Mouse (Mus musculus): ENCODE results near the gene Chic1.

The Chic1 gene

GRCm38 (mm10) chrX:103356287-103356686 is at the start of gene Chic1:
Gene Chic1, plus strand, starts transcription at chrX:103356476.
- peak; percentile 93 to 94 for DNase-seq (ENCODE audit: low spot score in 2 of 2)

DNA sequence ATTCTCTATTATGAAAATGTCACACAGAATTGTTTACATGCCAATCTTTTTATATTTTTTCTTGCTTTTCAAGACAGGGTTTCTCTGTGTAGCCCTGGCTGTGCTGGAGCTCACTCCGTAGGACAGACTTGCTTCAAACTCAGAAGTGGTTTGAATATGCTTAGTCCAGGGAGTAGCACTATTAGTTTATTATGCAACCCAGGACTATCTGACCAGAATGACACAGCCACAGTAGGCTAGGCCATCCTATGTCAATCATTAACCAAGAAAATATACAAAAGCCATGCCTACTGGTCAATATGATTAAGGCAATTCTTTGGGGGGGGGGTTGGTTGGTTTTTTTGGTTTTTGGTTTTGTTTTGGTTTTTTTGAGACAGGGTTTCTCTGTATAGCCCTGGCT is 48.0 kb upstream of the Chic1 start:
- DNase-seq (ENCODE audit: low spot score in 2 of 2) = no peak

- no peak for DNase-seq (ENCODE audit: low spot score in 2 of 2)
Observed at GRCm38 (mm10) chrX:103311723-103312122, 44.6 kb upstream of the Chic1 start.

- no peak for DNase-seq (ENCODE audit: low spot score in 2 of 2)
Observed at GRCm38 (mm10) chrX:103314146-103314545, 42.1 kb upstream of the Chic1 start.

DNA sequence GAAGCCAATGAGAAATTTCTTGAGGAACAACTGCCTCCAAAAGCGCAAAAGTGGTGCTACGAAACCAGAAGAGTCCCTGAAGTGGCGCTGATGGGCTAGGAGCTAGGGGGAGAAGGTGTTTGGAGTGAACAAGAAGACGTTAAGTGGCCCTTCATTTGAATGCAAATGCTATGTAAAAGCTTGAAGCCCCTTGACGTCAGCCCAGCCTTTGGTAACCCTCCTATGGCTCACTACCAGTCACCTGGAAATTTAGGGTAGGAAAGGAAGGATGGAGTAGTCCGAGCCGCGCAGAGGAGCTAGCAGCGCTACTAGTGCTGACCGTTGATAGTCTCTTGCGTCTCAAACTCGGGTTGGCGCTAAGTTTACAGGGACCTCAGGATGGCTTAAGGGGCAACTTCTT is 35.1 kb upstream of the Chic1 start, which contains the start of gene Cdx4:
Gene Cdx4, plus strand, starts transcription at position 253 of the 400 bp plus-strand sequence.
- DNase-seq (ENCODE audit: low spot score in 2 of 2) = no peak

DNA sequence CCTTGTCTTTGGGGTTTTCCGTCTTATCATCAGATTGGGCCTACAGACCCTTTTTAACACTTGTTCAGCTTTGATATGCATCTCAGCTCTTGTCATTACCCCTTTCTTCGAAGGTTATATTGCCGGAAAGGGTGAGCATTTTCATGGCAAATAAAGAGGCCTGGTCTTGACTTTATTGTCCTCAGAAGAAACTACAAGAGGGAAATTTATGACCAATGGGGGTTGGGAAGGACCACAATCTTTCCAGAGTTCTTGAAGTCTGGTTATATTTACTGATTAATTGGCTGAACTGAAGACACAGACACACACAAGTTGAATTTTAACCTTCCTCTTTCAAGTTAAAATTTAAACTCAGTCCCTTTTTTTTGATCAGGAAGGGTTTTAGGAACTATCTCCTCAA is 30.4 kb upstream of the Chic1 start:
- DNase-seq (ENCODE audit: low spot score in 2 of 2) = no peak

DNA sequence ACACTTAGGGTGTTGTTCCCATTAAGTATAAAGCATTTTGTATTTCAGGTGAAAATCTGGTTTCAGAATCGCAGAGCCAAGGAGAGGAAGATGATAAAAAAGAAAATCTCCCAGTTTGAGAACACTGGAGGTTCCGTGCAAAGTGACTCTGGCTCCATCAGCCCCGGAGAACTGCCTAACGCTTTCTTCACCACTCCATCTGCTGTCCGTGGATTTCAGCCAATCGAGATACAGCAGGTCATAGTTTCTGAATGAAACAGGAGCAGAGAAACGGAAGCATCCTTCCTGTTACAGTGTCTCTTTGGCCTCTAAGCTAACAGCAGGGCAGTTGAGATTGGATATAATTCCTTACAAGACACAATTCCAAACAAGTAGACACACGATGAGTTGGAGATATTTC is 26.9 kb upstream of the Chic1 start:
- DNase-seq (ENCODE audit: low spot score in 2 of 2) = no peak

GRCm38 (mm10) chrX:103331125-103331858 is 25.0 kb upstream of the Chic1 start:
- DNase-seq (ENCODE audit: low spot score in 2 of 2) = no peak

DNA sequence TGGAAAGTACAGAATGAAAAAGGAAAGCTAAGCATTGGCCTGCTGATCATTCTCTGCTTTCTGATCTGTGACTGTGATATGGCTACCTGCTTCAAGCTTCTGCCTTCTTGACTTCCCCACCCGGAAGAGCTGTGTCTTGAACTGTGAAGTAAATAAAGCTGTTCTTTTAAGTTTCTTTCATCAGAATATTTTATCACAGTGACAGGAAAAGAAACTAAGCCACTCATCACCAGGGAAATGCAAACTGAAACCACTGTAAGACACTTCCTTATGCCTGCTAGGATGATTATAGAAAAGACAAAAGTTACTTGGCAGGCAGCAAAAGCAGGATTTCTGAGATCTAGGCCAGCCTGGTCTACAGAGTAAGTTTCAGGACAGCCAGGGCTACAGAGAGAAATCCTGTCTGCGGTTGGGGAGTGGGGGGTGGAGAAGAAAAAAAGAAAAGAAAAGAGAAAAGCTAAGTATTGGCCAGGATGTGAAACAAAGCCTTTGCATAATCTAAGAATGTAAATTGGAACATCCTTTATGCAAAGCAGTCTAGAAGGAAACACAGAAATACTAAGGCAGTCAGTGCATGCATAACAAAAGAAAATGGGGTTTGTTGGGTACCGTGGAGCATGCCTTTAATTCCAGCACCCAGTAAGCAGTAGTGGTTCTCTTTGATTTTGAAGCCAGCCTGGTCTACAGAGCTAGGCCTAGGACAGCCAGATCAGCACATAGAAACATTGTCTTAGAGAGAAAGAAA is 14.7 kb upstream of the Chic1 start:
- DNase-seq (ENCODE audit: low spot score in 2 of 2) = no peak

GRCm38 (mm10) chrX:103355784-103356183 is 492 bp upstream of the Chic1 start:
- DNase-seq (ENCODE audit: low spot score in 2 of 2) = no peak

- DNase-seq (ENCODE audit: low spot score in 2 of 2) = peak; percentile 25 to 28
Observed at GRCm38 (mm10) chrX:103356761-103357236, 523 bp downstream of the Chic1 start.

DNA sequence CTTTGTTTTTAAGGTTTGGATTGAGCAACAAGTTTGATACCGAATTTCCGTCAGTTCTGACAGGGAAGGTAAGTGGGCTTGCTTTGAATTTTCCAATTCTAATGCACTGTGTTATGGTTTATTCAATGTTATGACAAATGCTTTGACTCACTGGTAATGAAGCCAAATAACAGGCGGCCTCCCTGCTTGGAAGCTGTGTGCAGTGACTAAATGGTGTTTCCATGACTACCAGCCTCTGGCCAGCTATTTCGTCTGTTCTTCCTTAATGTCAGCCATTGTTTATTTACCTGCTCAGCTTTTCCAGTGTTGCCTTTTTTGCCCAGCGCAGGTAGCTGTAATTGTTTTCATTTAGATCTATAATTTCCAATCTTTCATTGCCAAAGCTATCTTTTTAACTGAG is 9.9 kb downstream of the Chic1 start:
- no peak for DNase-seq (ENCODE audit: low spot score in 2 of 2)

DNA sequence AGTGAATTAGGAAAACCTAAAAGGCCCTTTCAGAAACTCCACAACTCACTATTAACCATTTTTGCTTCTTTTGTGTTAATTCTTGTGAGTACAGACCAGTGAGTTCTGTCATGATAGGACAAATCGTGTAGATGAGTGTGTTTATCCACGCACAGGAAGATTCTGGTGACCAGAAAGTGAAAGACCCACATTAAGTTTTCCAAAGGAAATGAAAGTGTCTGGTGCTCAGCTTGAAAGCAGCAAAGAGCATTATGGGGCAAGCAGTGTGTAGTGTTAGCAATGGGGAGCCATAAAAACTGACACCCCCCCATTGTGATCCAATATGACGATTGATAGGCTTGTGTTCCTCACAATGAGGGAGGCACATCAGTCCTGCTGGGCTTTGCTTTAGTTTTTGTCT is 12.4 kb downstream of the Chic1 start:
- DNase-seq (ENCODE audit: low spot score in 2 of 2) = no peak

DNA sequence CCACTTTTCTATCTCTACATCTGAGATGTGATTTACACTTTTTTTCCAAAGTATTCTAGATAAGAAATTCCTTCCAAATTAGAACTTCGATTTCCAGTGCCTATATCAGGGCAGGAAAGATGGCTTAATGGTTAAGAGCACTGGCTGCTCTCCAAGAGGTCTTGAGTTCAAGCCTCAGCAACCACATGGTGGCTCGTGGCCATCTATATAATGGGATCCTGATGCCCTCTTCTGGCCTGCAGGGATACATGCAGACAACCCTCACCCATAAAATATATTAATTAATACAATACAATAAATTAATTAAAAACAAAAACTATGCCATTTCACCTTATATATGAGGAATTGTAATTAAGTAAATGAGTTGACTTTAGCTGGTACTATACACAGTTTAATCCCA is 14.9 kb downstream of the Chic1 start:
- DNase-seq (ENCODE audit: low spot score in 2 of 2) = no peak

GRCm38 (mm10) chrX:103371627-103372026 is 15.4 kb downstream of the Chic1 start:
- no peak for DNase-seq (ENCODE audit: low spot score in 2 of 2)

DNA sequence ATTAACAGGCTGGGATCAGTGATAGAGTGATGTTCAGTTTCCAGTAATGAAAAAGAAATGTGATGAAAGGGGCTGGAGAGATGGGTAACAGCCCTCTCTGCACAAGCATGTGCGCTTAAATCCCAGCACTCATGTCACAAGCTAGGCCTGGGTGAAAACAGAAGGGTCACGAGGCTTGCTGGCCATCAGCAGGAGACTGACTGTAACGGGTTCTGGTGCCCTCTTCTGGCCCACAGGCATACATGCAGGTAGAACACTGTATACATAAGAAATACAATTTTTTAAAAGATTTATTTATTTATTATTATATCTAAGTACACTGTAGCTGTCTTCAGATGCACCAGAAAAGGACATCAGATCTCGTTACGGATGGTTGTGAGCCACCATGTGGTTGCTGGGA is 18.0 kb downstream of the Chic1 start:
- DNase-seq (ENCODE audit: low spot score in 2 of 2) = no peak

- no peak for DNase-seq (ENCODE audit: low spot score in 2 of 2)
Observed at GRCm38 (mm10) chrX:103384528-103384927, 28.3 kb downstream of the Chic1 start.

GRCm38 (mm10) chrX:103388131-103388530 is 31.9 kb downstream of the Chic1 start:
- DNase-seq (ENCODE audit: low spot score in 2 of 2) = no peak

- no peak for DNase-seq (ENCODE audit: low spot score in 2 of 2)
Observed at GRCm38 (mm10) chrX:103393841-103394240, 37.6 kb downstream of the Chic1 start.

DNA sequence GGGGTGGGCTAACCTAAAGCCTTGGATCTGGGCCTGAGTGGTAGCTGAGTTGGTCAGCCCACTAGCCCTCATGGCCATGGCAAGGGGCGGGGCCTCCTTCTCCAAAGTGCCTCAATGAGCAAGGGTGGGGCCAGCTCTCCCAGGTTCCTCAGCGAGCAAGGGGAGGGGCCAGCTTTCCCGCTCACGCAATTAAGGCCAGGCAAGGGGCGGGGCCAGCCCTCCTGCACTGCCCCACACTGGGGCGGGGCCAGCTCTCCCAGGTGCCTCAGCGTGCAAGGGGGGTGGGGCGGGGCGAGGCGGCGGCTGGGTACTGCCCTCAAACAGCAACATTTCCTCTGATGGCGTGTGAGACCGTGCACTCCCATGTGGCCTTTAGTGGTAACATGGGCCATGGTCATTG is 48.7 kb downstream of the Chic1 start:
- no peak for DNase-seq (ENCODE audit: low spot score in 2 of 2)

GRCm38 (mm10) chrX:103414167-103414566 is 57.9 kb downstream of the Chic1 start, which contains the start of gene Tsx:
Gene Tsx, plus strand, starts transcription at chrX:103414467.
- no peak for DNase-seq (ENCODE audit: low spot score in 2 of 2)

DNA sequence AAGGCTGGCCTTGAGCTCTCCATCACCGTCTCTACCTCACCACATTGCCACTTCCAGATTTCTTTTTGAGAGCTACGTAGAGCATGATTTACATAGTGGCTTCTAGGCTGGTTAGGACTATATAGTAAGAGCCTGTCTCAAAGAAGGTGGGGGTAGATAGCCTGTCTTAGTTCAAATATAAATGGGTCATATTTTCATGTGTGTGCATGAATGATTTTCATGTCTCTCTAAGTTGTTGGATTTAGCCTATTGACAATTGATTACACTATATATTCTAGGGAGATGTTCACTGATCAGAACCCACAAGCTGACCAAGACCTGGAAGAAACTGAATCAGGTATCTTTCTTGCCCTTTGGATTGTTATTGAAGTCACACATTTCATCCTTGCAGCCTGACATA is 65.4 kb downstream of the Chic1 start, which contains the start of gene Gm26992:
Gene Gm26992, plus strand, starts transcription at position 301 of the 400 bp plus-strand sequence.
- no peak for DNase-seq (ENCODE audit: low spot score in 2 of 2)

DNA sequence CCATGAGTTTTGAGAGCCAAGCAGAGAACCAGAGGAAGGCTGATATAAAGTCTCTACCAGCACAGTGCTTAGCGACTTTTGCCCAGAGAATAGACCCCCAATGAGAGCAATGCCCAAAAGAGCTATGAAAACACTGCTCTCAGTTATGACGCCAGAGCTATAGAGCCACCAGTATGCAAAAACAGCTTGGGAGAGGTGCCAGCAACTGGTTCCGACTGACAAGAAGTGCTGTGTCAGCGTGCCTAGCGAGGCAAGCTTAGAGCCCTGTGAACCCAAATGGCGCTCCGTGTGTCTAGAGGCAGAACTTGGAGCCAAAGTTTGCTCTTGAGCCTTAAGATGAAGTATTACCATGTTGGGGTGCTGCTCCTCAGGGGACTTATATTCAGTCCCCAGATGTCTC is 71.4 kb downstream of the Chic1 start:
- no peak for DNase-seq (ENCODE audit: low spot score in 2 of 2)
